Mouse (Mus musculus) adrenal gland, adult (tissue): ENCODE results near the gene Lrba.

Source experiments
- DNase-seq, 2 experiments: peaks; one replicate each; pipeline ENCODE4 v3.0.0; 2022 to 2023; ENCODE audit warnings: low spot score in 1 of 2; ENCODE audit not compliant: inconsistent age in 2 of 2

Gene Lrba

DNA sequence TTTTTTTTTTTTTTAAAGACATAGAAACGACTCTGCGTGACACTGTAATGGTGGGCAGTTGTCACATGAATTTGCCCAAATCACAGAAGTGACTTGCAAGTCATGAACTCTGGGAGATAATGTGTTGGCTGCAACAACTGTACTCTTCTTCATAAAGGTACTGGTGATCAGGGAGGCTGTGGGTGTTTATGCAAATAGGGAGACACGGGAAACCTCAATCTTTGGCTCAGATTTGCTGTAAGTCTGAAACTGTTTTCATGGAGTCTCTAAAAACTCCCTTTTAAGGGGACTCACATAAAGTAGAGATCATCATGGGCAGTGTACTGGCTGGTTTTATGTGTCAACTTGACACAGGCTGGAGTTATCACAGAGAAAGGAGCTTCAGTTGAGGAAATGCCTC lies 603.0 kb downstream of the Lrba start:
- DNase-seq = no peak

DNA sequence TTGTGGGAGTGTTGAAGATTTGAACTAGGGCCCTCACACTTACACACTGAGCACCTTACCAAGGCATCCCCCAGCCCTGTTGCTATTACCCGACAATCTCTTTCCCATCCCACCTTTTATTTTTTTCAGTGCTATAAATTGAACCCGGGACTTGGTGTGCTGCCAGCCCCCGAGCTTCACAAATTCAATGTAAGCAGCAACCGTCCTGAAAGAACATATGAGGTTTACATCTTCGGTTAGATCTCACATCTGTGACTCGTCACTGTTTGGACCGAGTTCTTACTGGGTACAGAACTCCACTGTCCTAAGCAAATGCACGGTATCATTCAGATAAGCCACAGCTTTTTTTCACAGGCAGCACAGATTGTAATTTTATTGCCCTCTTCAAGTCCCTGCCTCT lies 607.6 kb downstream of the Lrba start:
- DNase-seq = no peak
